Mouse (Mus musculus) testis, postnatal 10 days (tissue): ENCODE results near the gene Gdf7.

ENCODE experiments used
- DNase-seq: peaks from one replicate; pipeline ENCODE4 v3.0.0; 2021; ENCODE audit warnings: low spot score

The Gdf7 gene

GRCm38 (mm10) chr12:8297586-8298214 lies 4.1 kb downstream of the Gdf7 start:
- DNase-seq, result no peak

GRCm38 (mm10) chr12:8296154-8296553 lies 5.6 kb downstream of the Gdf7 start:
- DNase-seq, result no peak

DNA sequence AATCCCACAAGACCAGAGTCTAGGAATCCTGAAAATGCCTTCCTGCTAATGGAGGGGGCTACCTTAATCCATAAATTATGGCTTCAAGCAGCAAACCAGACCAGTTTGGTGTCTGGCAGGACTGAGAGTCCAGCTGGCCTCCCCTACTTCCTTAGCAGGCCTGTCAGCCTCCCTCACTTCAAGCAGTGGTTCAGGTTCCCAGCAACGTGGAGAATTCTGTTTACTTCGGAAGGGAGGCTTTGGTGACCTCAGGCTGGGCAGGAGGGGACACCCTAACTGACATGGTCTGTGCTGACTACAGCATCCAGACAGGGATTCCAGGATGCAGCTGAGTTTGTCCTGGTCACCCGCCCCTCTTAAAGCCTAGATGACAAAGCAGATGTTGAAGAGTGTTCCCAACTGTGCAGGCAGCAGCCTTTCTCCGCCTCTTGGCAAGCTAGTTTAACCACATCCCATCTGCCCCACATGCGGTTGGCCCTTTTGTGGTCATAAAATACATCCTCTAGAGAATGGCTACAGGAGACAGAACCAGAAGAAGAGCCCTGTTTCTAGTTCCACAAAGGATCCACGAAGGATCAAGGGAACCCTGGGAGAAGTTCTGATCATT lies 6.3 kb downstream of the Gdf7 start:
- DNase-seq, result no peak

- no peak for DNase-seq
Observed at GRCm38 (mm10) chr12:8291157-8291853, 10.4 kb downstream of the Gdf7 start.

- no peak for DNase-seq
Observed at GRCm38 (mm10) chr12:8289499-8289898, 12.3 kb downstream of the Gdf7 start.

- no peak for DNase-seq
Observed at GRCm38 (mm10) chr12:8289099-8289498, 12.7 kb downstream of the Gdf7 start.

GRCm38 (mm10) chr12:8287970-8288369 lies 13.8 kb downstream of the Gdf7 start:
- DNase-seq, result no peak

- no peak for DNase-seq
Observed at GRCm38 (mm10) chr12:8281225-8282017, 20.3 kb downstream of the Gdf7 start.

GRCm38 (mm10) chr12:8275424-8275823 lies 26.3 kb downstream of the Gdf7 start:
- DNase-seq, result no peak

- no peak for DNase-seq
Observed at GRCm38 (mm10) chr12:8273471-8274171, 28.1 kb downstream of the Gdf7 start.

GRCm38 (mm10) chr12:8271405-8271804 lies 30.3 kb downstream of the Gdf7 start:
- DNase-seq, result no peak

DNA sequence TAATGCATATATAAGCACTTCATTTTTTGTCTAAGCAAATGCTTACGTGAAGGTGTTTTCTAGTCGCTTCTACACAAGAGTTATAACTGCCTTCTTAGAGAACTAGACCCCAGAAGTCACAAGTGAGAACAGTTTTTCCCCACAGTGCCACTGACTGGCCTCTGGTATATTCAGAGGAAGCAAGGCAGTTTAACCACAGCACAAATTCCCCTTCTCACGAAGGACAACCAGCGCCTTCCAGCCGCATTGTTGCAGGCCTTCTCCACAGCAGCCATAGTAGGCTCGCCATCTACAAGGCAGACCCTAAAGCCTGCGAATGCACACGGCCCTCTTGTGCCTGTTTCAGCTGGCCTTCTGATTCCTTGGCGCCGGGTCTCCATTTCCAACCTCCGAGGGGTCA lies 32.1 kb downstream of the Gdf7 start:
- DNase-seq, result no peak

DNA sequence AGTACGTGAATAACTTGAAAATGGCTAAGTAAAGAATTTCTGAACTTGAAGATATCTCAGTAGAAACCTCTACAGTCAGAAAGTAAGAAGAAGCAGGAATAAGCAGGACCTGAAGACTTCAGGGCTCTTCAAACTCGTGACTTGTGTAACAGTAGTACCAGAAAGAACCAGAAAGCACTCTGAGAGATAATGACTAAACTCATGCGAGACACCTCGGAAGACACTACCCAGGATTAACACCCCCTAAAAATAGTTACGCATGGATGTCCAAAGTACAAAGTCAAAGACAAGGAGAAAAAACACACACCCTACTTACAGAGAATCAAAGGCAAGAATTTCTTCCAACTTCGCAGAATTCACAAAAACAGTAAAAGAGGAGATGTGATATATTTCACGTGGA lies 35.4 kb downstream of the Gdf7 start:
- DNase-seq, result no peak

DNA sequence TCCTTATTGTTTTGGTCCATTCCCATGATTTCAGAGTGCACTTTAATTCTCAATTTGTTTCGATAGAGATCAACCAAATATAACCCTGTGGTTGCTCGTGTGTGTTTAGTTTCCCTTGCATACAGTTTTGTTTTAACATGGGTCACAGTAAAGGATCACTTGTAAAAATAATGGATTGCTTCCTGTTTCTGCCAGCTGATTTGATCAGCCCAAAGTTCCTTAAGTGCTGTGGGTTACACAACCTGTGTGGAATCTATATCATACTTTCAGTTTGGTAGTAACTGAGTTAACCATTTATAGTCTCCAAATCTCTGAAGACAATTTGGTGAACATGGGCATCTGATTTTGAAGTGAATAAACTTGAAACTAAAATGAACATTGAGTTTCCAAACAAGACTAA lies 41.5 kb downstream of the Gdf7 start:
- no peak for DNase-seq
